Mouse (Mus musculus): Measurements from ENCODE around the gene Sdc1. TPM values are rescaled to one million over a fixed set of nuclear protein-coding genes. Genes with fewer than 3 reads are reported as not detected.

Sdc1 gene
- total RNA-seq (2021), result 10 to 100 TPM; 27.2 to 42.0 TPM
- long read RNA-seq, experiment 1, transcript Sdc1-201 (5 exons, 3,157 nt), result major isoform, 124 of 148 reads
- long read RNA-seq, experiment 1, partial matches to known transcripts, result 19 of 148 reads
- long read RNA-seq, experiment 1, other reads (novel, unspliced or antisense), result 5 of 148 reads
- long read RNA-seq, experiment 2, transcript Sdc1-201 (5 exons, 3,157 nt), result major isoform, 18 of 23 reads
- long read RNA-seq, experiment 2, partial matches to known transcripts, result 0 of 23 reads
- long read RNA-seq, experiment 2, other reads (novel, unspliced or antisense), result 5 of 23 reads

DNA sequence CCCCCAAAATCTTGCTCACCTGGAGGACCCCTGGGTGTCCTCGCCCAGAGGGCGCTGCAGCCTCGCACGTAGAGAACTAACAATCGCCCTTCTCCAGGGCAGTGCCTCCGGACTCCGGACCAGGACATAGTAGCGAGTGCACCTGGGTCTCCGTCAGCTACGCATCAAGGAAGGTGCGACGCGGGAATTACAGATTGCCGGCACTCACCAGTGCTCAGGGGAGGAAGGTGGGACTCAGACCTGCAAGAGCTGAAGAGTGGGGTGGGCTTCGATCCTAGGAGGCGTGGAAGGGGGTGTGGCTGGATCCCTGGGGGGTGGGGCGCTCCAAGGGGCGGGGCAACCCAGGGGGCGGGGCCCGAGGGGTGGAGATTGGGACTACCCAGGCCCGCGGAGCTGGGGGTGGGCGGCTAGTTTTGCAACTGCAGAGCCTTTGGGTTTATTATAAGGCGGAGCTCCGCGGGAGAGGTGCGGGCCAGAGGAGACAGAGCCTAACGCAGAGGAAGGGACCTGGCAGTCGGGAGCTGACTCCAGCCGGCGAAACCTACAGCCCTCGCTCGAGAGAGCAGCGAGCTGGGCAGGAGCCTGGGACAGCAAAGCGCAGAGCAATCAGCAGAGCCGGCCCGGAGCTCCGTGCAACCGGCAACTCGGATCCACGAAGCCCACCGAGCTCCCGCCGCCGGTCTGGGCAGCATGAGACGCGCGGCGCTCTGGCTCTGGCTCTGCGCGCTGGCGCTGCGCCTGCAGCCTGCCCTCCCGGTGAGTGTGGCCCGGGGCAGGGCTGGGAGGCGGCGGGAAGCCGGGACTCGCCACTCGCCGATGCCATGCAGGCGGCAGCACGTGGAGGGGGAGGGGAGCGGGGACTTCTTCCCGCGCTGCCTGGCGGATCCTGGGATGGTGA is at the start of gene Sdc1:
TSS of gene Sdc1 (plus strand) at position 378 of the 898 bp plus-strand sequence.
- peak; percentile 91 for DNase-seq

DNA sequence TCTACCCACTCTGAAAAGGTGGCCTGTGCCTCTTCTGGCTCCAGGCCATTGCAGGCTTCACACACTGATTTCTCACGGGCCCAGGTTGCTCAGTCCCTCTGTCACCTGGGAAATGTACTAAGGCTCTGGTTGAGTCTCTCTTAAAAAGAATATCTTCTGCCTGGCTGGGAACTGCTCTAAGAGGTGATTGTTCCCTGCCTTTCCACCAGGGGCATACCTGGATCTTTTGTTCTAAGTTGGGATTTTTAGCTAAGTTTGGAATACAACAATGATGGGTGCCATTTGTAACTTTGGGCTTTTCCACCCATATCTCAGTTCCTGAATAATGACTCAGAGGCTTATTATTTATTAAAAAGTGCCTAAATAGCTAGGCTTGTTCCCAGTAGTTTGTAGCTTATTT is 44.2 kb upstream of the Sdc1 start:
- no peak for DNase-seq

DNA sequence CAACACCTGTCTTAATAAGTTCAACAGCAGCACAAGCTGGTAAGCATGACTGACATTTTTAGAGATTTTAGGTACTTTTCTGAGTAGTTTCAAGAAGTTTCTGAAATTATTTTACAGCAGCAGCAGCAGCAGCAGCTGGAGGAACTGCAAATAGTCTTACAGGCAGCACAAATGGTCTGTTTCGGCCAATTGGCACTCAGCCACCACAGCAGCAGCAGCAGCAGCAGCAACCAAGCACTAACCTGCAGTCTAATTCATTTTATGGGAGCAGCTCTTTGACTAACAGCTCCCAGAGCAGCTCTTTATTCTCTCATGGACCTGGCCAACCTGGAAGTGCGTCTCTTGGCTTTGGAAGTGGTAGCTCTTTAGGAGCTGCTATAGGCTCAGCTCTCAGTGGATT is 42.4 kb upstream of the Sdc1 start:
- DNase-seq, result peak; percentile 50

DNA sequence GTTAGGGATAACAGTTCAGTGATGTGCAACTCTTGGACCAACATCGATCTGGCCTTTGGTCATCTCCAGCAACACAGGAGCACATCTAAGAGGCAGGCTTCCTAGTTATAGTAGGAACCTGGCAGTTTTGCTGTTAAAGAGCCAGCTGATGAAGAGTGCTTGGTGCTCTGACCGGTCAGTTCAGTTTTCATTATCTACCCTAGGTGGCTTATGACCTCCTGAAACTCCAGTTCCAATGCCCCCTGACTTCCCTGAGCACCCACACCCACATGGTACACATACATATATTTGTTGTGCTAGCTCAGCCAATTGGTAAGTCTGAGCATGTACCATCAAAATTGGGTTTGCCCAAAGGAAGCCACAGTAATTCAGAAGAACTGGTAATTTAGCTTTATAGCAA is 17.5 kb upstream of the Sdc1 start:
- DNase-seq, result no peak

DNA sequence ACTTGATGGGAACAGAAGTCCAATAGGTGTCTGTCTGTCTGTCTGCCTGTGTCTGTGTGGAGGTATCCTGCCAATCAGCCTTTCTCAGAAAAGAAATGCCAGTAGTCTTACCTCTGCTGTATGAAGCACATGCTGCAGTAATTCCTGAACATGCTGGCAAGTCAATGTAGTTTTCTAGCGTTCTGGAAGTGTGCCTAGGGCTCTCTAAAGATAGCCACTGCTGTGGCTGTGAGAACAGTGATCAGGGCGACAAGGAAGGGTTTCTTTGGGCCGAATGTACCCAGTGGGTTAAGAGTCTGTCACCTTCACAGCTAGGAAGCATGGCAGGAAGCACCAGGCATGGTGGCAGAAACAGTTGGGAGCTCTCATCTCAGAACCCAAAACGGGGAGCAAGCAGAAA is 17.0 kb upstream of the Sdc1 start:
- no peak for DNase-seq

DNA sequence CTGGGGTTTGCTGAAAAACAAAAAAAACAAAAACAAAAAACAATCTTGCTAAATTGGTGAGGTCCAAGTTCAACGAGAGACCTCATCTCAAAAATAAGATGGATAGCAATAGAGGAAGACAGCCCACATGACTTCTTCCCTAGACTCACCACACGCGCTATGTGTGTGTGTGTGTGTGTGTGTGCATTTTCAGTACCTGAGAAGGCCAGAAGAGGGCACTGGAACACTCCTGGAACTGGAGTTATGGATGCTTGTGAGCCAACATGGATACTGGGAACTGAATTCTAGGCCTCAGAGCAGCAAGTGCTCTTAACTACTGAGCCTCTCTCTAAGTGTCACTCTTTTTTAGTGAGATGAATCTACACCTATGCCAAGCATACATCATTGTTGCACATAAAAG is 13.1 kb upstream of the Sdc1 start:
- no peak for DNase-seq

DNA sequence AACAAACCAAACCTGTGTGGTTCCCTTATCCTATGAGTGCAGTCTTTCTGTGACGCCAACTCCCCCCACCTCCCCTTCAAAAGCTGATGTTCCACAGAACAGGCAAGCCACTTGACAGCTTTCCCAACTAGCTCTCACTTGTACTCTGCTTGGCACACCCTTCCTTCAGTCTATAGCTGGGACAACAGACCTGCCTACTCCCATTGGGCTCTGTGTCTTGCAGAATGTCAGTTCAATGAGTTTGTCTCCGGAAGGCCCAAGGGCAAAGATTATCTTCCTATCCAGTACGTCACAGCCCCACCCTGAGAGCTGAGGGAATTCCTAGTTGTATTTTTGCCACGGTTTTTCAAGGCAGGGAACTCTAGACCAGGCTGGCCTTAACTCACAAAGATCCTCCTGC is 12.0 kb upstream of the Sdc1 start:
- no peak for DNase-seq

DNA sequence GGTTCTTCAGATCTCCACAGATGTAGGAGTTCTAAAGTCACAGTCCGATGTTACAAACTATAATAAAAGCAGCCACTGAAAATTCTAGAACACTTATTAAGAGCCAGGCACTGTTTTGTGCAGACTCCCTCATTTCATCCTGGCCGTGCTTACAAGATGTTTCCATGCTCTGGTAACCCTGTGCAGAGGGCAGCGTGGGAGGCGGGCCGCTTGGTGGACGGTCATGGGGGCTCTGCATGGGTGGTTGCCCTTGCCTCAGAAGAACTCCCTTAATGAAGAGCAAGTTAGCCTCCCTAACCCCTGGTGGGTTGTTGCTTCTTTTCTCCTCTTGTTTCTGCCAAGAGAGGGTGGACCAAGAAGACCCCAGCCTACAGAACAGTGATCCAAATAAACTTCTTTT is 11.3 kb upstream of the Sdc1 start:
- DNase-seq, result no peak

DNA sequence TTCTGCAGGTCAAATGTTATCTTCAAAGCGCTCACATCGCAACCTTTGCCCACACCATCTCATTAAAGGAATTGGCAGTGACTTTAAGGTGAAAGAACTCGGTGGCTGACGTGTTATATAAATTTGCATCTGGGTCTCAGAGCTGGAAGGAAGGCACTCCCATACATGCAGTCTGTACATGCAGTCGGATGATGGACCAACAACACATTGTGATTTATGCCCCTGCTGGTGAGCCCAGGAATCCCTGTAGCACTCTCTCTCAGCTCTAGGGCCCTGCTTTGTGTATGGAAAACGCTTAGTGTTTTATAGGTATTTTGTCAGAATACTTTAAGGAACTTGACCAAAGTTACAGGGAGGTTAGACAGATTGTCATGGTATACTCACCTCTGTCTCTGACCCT is 10.6 kb upstream of the Sdc1 start:
- no peak for DNase-seq

DNA sequence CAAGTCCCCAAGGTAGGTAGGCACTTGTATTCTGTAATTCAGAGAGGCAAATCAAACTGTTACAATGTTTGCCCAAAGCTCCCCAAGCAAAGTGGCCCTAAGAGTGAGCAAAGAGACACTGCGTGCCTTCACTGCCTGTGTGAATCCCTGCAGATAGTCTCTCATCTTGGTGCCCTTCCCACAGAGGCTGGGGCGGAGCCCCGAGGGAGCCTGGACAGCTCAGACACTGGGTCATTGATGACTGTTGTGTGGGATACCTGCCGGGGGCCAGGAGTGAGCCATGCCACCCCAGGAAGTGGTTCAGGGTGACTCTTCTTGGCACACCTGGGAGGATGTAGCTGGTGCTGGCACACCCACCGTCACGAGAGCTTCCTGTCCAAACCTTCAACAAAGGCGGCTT is 10.1 kb upstream of the Sdc1 start:
- no peak for DNase-seq

DNA sequence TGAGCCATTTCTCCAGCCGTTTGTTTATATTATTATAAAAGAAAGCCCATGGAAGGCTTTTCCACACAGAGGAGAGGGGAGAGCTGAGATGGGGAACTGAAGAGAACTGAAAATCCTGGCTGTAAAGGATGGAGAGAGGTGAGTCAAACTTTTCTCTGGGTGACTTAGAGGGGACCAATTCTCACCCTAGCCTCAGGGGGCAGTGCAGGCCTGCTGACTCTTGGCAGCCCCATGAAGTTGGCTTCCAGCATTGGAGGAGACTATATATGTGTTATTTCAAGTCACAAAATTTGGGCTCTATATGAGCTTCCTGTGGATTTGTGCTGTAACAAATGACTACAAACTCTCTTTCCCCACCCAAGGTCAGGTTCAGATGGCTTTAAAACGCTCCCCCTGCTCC is 8.5 kb upstream of the Sdc1 start:
- no peak for DNase-seq

DNA sequence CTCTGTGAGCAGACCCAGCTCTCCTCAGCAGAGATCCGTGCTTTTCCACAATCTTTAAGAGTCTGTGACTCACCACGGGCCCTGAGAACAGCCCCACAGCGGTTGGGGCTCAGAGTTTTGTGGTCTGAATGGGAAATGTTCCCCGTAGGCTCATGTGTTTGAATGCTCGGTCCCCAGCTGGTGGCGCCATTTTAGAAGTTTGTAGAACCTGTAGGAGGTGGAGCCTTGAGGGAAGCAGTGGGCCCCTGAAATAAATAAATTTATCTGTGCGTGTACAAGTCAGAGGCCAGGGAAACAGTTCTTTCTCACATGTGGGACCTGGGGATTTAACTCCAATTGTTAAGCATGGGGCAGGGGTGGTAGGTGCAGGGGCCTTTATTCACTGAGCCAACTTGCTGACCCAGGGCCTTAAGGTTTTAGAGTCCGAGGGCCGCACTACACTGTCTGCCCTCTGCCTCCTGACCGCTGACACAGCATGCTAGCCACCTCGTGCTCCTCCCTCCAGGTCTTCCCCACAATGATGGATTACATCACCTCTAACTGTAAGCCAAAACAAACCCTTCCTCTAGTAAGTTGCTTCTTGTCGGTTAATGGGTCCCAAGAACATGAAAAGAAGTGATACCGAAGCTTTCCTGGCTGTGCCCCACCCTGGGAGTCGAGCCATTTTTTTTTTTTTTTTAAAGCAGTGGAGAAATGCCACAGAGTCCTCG is 6.7 kb upstream of the Sdc1 start:
- DNase-seq, result no peak

DNA sequence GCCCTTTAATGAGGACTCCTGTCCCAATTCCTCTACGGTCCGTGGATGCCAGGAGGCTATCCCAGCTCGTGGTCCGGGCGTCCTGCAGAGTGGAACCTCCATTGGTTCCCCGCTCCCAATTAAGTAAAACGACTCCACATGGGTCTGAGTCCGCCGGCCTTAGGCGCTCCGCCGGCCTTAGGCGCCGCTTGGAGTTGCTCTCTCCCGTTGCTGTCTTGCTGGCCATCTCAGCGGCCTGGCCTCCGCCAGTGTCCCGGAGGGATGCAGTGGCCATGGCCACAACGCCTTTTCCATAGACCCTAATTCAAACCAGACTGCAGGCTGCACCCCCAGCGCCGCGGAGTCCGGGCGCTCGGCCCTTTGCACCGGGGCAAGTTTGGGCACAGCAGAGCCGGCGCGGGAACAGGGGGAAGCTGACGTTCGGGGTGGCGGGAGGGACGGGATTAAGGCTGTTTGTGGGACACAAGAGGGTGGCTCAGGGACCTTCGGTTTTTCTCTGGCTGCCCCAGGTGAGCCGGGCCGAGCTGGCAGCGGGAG is 789 bp downstream of the Sdc1 start:
- DNase-seq, result peak; percentile 51

DNA sequence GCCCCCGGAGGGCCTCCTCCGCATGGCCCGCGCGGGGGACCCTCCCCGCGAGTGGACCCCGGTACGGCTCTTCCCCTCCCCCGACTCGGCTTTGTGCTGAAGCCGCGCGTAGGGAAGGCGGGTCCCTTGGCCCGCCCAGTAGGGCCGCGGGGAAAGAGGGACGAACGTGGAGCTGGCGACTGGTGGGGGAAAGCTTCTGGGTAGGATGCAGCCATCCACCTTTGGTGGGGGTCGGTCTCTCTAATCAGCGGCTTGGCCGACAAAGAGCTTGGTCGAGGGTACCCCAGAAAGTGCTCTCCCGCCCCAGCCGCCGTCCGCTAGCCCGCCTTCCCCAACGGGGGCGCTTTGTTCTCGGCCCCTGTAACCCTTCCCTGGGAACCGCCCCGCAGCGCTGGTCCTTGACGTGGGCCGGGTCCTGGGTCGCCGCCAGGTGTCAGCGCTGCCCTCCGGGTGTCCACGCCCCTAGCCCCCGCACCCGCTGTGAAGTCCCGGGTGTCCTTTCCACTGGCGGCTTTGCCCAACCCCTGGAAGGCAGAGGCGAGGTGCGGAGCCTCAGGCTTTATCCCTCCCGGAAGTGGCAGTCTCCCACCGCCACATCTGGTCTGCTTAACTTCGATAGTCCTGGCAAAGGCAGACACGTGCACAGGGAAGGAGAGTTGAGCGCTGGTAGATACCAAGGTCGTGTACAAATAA is 1.5 kb downstream of the Sdc1 start:
- peak; percentile 66 for DNase-seq

DNA sequence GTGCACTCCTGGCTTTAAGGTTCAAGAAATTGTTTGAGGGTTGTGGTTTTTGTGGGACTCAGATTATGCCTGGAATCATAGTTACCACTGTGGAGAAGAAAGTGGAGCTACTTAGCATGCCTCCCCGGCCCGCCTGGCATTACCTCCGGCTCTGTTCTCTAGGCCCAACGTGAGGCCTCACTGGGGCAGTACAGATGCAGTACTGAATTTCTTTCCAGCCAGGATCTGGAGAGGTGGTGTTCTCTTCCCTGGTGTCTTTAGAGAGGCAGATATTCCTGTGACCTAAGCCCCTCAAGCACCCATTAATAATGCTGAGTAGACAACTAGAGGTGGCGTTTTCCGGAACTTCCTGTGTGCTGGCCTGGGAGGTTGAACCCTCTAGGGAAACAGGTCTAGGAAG is 2.2 kb downstream of the Sdc1 start:
- no peak for DNase-seq

DNA sequence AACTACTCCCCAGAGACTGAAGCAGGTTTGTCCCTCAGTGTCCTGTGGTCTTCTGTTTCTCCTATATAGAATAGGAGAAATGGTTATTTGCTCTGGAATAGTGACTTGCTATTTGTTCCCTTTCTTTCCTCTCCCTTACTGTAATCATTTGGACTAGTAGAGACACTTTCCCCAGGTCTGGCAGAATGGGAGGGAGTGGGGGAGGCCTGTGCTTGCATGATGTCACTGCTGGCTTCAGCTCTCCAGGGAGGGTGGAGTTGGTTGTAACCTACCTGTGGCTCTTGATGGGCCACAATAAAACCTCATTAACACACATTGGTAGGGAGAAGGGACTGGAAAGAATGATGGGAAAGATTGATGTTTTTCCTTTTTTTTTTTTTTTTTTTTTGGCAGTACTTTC is 3.1 kb downstream of the Sdc1 start:
- DNase-seq, result no peak

DNA sequence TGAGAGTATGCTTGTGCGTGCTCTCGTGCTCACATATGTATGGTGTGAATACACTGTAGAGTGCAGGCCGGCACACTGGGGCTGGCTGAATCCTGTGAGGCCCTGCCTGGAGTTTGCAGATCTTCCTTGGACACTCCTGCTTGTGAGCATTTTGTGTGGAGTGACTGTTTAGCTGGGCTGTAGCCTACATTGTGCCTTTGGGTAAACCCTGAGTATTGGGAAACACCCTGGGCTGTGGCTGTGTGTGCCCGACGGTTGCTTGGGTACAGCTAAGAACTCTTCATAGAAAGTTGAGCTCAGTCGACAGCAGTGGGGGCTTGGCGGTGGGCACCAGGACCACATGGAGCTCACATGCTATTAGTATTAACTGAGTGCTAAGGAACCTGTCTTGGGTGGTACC is 5.1 kb downstream of the Sdc1 start:
- DNase-seq, result no peak

DNA sequence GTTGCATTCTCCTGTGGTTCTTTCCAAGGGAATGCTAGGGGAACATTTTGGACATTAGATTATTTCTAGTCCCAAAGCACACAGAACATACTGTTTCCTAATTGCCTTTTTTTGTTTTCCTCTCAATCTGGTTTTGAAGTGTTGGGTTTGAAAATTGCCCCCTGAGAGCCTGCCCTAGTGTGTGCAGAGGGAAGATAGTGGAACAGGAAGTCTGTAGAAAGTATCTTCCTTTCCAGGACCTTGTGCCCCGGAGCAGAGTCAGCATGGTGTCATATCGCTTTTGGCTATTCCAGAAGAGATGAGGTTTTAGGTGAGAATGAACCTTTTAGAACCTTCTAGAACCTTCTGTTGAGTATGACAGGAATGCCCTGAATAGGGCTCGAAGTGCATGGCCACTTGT is 5.6 kb downstream of the Sdc1 start:
- DNase-seq, result no peak

DNA sequence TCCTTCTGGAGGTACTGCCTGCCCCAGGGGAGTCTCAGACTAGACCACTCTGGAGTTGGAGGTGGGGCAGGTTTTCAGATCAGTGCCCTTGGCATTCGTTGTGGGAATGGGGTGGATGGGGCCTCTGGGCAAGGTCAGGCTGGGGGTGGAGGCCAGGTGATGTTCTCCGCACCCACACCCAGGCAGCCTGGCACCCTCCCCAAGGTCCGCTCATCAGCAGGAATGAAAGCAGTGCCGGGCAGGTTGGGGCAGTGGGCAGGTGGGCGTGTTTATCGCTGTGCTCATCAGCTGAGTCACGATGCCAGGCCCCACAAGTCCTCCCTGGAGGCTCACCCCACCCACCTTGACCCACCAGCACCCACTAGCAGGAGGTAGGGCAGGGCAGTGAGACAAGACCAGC is 7.0 kb downstream of the Sdc1 start:
- DNase-seq, result no peak

DNA sequence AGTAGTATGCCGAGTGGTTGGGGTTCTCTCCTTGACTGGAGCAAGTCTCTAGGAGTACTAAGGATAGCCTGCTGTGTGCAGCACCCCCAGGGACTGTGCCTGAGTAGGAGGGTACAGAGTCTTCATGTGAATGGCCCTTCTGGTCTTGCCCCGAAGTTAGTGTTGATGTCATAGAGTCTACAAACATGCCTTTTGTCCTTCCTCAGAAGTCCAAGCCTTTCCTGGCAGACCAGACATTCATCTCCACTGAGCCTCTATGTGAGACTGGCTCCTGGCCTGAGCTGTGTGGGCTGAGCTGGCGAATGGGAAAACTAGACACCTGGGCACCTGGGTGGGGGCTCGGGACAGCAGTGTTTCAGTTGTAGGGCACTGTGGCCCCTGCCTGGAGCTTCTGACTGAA is 8.7 kb downstream of the Sdc1 start:
- DNase-seq, result no peak

DNA sequence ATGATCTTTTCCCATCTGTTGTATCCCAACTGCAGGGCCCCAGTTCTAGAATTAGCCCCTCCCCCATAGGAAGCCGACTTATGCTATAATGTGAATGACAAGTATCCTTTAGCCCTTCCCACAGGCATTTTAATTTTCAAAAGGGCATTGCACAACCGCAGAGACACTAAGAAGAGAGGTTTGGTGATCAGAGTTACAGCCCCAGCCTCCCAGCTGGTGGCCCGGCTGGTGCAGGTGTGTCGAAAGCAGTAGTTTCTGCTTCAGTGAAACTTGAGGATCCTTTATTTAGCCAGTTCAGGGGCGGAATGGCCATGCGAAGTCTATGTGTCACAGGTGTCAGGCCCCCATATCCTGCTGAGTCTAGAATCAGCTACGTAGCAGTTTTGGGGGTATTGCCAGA is 10.0 kb downstream of the Sdc1 start:
- no peak for DNase-seq

DNA sequence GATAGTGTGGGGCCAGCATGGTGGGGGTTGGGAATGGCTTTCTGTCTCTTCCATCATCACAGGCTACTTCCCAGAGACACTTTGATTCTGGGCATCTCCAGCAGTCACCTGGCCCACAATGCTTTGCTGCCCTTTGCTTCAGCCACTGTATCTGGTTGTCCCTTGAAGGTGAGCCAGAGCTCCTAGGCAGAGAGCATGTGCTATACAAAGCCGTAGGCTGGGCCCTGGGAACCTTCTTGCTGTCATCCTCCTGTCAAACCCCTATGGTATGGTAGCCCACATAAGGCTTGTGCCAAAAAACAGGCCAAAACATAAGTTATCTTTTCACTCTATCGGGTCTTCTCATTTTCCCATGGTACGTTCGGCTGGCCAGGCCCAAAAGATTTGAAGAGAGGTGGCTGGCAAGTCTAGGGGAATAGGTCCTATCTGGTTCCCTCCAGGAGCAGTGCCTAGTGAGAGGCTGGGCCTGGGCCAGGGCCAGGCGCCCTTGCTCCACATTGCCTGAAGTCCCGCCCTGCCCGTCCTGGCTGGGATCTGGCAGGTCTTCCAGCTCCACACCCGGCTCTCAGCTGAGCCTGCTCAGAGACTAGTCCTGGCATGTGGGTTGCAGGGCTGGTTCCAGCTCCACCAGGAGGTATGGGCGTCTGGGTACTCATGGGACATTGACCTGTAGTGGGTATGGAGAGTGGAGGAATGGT is 10.7 kb downstream of the Sdc1 start:
- DNase-seq, result peak; percentile 85
